Mouse (Mus musculus): ENCODE data around the gene Tpx2.

Gene Tpx2

DNA sequence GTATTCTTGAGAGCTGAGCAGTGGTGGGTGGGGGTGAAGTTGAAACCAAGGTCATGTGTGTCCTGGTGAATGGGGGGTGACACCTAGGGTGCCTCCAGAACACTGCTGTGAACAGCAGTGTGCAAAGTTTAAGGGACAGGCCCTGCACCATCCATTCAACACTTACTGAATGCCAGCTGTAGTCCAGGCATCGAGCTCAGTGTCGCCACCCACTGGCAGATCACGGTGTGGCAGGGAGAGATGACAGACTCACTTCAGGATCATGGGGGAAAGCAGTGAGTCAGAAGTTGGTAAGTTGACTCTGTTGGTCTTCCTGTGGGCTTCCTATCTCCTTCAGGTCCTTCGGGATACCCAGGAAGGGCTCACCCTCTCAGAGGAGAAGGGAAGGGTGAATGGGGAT, 92.1 kb downstream of the Tpx2 start:
- in situ Hi-C loops (cut with MboI; ENCODE audit: low sequenced_read_pairs), result no loop called here

DNA sequence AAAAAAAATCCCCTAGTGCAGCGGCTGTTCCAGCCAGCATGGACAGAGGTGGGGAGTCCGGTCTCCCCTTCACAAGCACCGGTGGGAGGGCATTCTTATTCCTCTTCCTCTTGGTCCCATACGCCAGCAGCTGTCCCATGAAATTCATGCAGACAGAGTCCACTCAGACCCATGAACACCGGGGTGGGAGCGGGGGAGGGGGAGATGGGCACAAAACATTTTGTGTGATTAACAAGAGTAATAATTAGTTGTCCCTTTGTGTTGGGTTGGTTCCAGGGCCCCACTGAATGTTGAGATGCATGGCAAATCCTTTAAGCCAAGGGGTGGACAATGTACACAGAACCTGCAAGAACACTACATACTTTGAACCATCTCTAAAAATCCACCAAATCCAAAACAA, 93.3 kb downstream of the Tpx2 start:
- in situ Hi-C loops (cut with MboI; ENCODE audit: low sequenced_read_pairs), result no loop called here

DNA sequence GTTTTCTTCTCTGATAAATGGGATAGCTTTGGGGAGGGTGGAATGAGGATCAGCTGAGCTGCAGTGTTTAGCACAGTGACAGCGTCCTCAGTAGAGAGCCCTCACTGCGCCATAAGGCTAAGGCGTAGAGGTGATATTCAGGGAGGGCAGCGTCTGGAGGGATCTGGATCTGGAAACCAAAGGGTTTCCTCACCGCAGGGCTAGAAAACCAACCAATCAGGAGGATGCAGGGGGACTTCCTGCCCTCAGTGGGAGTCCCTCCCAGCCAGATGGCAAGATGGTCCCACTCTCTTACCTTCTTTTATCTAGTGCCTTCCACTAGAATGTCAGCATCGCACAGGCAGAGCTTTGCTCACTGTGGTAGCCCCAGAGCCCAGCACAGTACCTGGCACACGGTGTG, 94.0 kb downstream of the Tpx2 start:
- in situ Hi-C loops (cut with MboI; ENCODE audit: low sequenced_read_pairs), result no loop called here

DNA sequence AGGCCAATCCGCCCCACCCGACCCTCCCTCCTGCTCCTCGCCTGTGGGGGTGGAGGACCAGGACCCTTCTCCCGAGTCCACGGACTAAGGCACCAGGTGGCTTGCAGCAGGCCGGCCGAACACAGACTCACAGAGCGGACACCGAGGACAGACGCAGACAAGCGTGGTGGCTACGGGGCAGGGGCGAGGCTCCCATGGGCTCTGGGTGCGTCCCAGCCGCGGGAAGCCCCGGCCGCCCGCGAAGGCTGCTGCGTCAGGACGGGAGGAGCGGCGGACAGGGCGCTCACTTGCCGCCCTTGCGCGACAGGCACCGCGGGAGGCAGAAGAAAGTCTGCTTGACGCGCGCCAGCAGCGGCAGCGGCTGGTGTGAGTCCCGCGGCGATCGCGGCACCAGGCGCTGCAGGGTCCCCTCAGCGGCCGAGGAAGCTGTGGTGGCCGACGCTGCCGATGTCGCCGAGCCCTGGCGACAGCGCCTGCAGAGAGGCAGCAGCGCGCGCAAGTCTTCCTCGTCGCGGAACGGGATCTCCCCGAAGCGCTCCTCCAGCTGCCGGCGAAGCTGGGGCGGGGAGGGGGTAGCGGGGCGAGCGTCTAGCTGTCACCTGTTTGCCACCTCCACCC, 95.2 kb downstream of the Tpx2 start:
- in situ Hi-C loops (cut with MboI; ENCODE audit: low sequenced_read_pairs), result no loop called here

DNA sequence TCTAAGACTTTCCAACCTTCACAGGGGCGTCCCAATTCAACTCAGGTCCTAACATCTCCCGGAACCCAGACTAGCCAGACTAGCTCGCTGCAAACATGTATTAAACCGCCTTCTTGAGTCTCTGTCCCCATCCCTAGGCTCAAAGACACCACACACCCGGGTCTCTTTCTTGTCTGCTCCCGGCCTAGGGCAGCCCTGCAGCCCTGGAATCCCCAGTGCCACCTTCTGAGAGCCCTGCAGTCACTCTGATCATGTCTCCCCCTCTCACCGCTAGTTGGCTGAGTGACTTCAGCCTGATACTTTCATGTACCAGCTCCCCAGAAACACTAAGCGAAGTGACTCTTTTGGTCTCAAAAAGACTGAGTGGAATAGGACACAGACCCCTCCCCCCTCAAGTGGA, 95.8 kb downstream of the Tpx2 start:
- in situ Hi-C loops (cut with MboI; ENCODE audit: low sequenced_read_pairs), result no loop called here

DNA sequence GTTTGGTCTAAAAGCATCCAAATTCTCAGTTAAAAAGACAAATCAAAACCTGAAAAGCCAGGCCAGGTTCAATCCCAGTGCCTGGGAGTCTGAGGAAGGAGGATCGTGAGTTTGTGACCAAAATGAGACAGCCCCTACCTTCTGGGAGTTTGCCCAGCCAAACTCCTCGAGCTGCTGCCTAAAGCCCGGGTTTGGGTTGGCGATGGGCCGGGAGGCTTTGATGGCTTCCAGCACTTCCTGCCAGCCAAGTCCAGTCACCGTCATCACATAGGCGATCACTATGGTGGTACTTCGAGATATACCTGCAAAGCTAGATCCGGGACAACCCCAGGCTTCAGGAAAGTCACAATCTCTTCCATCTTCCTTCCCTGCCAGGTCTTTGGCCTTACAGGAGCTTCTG, 96.2 kb downstream of the Tpx2 start:
- in situ Hi-C loops (cut with MboI; ENCODE audit: low sequenced_read_pairs), result no loop called here
